Mouse (Mus musculus) intestine, embryonic 16.5 days (tissue): ENCODE data around the gene Nudt6. TPM values are rescaled to one million over a fixed set of nuclear protein-coding genes. Genes with fewer than 3 reads are reported as not detected.

Experiments used
- ATAC-seq: fragments of 200-750 bp; cut with Nextera tagmentation; 2 replicates; pipeline ENCODE4 v1.8.0; 2017; ENCODE audit warnings: moderate TSS enrichment, moderate library complexity
- H3K27ac ChIP-seq: fragments of 300-500 bp; sonication (generic); 2 replicates; pipeline ENCODE4 v1.5.1; 2014; ENCODE audit warnings: mild to moderate bottlenecking, low read length
- H3K27me3 ChIP-seq: fragments of 300-500 bp; sonication (generic); replicated peaks from 2 replicates; pipeline ENCODE4 v1.6.1; 2014; ENCODE audit warnings: low read length, control low read depth, mixed read lengths; ENCODE audit not compliant: control insufficient read depth, insufficient read depth
- H3K36me3 ChIP-seq: fragments of 300-500 bp; sonication (generic); 2 replicates; pipeline ENCODE4 v1.6.1; 2014; ENCODE audit warnings: low read length, control low read depth; ENCODE audit not compliant: control insufficient read depth, insufficient read depth
- H3K4me1 ChIP-seq: fragments of 300-500 bp; sonication (generic); 2 replicates; pipeline ENCODE4 v1.6.1; 2014; ENCODE audit warnings: low read length, control low read depth, mixed read lengths; ENCODE audit not compliant: control insufficient read depth, insufficient read depth
- H3K4me2 ChIP-seq: fragments of 300-500 bp; sonication (generic); 2 replicates; pipeline ENCODE4 v1.6.1; 2014; ENCODE audit warnings: low read depth, low read length, control low read depth
- H3K4me3 ChIP-seq: fragments of 300-500 bp; sonication (generic); 2 replicates; pipeline ENCODE4 v1.5.1; 2014; ENCODE audit warnings: mild to moderate bottlenecking, low read length
- H3K9ac ChIP-seq: fragments of 300-500 bp; sonication (generic); 2 replicates; pipeline ENCODE4 v1.6.1; 2014; ENCODE audit warnings: low read depth, low read length
- H3K9me3 ChIP-seq: fragments of 300-500 bp; sonication (generic); 2 replicates; pipeline ENCODE4 v1.6.1; 2016; ENCODE audit warnings: low read length, control low read depth; ENCODE audit not compliant: control insufficient read depth
- WGBS: fragments of 180-500 bp; shearing (Covaris S2); extraction: QIAGEN DNeasy Blood & Tissue Kit; methylation state at CpG from one replicate; pipeline ENCODE4 v1.1.7; 2014; 5-methylcytosine and 5-hydroxymethylcytosine counted together
- polyA plus RNA-seq: library from polyadenylated mRNA; unstranded; fragments of >200 nt; fragmentation: Nextera tagmentation; extraction: Ambion mirVana; gene quantifications from 2 replicates; pipeline ENCODE4 v1.2.1, GENCODE M21; 2015

The Nudt6 gene
- polyA plus RNA-seq, 1 experiment from 2014 or later, result 10.1 TPM

- ATAC-seq, result no peak
- Histone ChIP-seq H3K36me3 (no peaks in the 10 kb centered on the region), H3K27ac (no peak overlapping the region), H3K4me1 (no peaks in the 10 kb centered on the region), H3K9me3 (no peaks in the 10 kb centered on the region), H3K9ac (no peak overlapping the region), H3K4me2 (no peak overlapping the region), H3K4me3 (no peak overlapping the region), H3K27me3 (no peaks in the 10 kb centered on the region)
- 92% methylated on average over 5 of the region's 5 CpGs for WGBS
Observed at GRCm38 (mm10) chr3:37396930-37397608, 22.9 kb downstream of the Nudt6 start.

- Histone ChIP-seq H3K9me3 (no peaks in the 10 kb centered on the region), H3K4me3 (no peak overlapping the region), H3K27me3 (no peaks in the 10 kb centered on the region), H3K36me3 (no peaks in the 10 kb centered on the region), H3K4me2 (no peak overlapping the region), H3K9ac (no peak overlapping the region), H3K27ac (no peak overlapping the region), H3K4me1 (no peaks in the 10 kb centered on the region)
- 82% methylated on average over 6 of the region's 6 CpGs for WGBS
- ATAC-seq, result no peak
Observed at GRCm38 (mm10) chr3:37387310-37387709, 32.7 kb downstream of the Nudt6 start.

DNA sequence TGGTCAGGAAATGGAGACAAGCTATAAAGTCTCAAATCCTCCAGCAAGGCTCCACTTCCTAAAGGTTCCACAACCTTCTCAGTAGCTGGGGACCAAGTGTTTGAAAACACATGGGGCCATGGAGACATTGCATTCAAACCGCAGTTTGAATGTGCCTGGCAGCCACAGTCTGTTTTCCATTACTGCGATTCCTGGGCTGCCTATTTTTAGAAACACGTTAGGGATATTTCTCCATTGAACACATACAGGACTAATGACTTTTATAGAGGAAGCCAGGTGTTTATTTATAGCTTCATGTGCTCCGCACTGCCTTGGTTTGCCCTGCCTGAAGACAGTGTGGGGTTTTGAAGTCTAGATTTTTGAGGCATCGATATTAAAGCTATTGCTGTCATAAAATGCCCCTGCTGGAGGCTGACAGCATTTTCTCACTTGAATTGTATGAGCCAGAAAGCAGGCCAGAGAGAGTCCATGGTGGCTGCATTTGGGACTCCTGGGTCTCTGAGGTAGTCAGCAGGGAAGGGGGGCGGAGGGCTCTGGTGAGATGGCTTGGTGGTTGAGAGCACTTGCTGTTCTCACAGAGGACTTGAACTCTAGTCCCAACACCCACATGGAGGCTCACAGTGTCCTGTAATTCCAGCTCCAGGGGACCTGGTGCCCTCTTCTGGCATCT, 36.8 kb downstream of the Nudt6 start:
- peaks cover 5% of the 10 kb centered on the region; the same call in 1 of the 2 replicates for H3K4me1 ChIP-seq
- H3K36me3 ChIP-seq, result no peaks in the 10 kb centered on the region
- H3K9me3 ChIP-seq, result no peaks in the 10 kb centered on the region
- ATAC-seq, result no peak
- no peak overlapping the region for H3K9ac ChIP-seq
- H3K27me3 ChIP-seq, result no peaks in the 10 kb centered on the region
- no peak overlapping the region for H3K27ac ChIP-seq
- no peak overlapping the region for H3K4me3 ChIP-seq
- WGBS, result 71% methylated on average over 6 of the region's 6 CpGs
- H3K4me2 ChIP-seq, result no peak overlapping the region

- Histone ChIP-seq H3K4me2 (no peak overlapping the region), H3K4me3 (no peak overlapping the region), H3K27ac (no peak overlapping the region), H3K27me3 (no peaks in the 10 kb centered on the region), H3K36me3 (no peaks in the 10 kb centered on the region), H3K4me1 (peaks cover 5% of the 10 kb centered on the region; the same call in 1 of the 2 replicates), H3K9me3 (no peaks in the 10 kb centered on the region), H3K9ac (no peak overlapping the region)
- 71% methylated on average over 6 of the region's 6 CpGs for WGBS
- no peak for ATAC-seq
Observed at GRCm38 (mm10) chr3:37381457-37381856, 38.6 kb downstream of the Nudt6 start.

DNA sequence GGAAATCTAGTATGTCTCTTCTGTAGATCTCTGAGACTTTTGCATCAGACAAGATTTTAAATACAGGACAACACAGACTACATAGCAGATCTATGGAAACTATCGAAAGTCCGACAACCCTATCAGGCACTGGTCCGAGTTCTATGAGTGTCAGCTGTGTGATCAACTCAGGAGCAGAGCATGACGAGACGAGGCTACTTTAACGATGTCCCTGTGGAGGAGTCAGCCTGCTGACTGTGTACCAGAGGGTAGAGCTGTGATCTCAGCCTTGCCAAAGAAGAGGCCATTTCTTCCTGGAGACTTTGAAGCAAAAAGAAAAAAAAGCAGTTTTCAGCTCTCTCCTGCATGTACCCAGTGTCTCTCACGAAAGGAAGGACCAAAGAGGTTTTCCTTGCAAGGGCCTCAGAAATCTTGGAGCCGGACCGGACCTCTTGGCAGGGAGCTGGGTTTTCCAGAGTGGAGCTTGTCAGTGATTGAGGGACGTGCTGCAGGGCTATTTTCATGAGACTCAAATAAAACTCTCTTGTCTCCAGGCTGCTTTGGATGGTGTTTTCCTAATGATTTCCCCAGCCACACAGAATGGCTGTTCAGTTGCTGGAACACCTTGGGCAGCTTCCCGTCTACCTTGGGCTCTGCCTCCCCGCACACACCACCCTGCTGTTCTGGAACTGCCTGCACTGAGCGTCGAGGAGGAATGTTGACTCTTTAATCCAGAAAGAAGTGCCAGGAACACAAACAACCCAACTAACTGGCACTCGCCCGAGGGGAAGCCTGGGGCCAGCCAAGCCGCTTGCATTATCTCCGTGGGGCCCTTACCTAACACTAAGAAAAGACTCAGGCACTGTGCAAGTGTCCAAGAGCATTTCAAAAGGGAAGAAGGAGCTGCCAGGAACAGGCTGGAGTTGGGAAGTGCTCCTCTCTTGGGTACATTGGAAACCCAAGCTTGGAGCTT, 39.8 kb downstream of the Nudt6 start:
- 57% methylated on average over 18 of the region's 18 CpGs for WGBS
- Histone ChIP-seq H3K27me3 (no peaks in the 10 kb centered on the region), H3K9me3 (no peaks in the 10 kb centered on the region), H3K4me3 (no peak overlapping the region), H3K36me3 (no peaks in the 10 kb centered on the region), H3K27ac (peak overlapping the region; percentile 23), H3K9ac (no peak overlapping the region), H3K4me2 (no peak overlapping the region), H3K4me1 (peaks cover 5% of the 10 kb centered on the region; the same call in 1 of the 2 replicates)
- ATAC-seq, result peak; percentile 42; the same call in 1 of the 2 replicates

GRCm38 (mm10) chr3:37379201-37379600, 40.8 kb downstream of the Nudt6 start:
- Histone ChIP-seq H3K4me3 (no peak overlapping the region), H3K9me3 (no peaks in the 10 kb centered on the region), H3K27ac (no peak overlapping the region), H3K27me3 (no peaks in the 10 kb centered on the region), H3K4me2 (no peak overlapping the region), H3K36me3 (no peaks in the 10 kb centered on the region), H3K9ac (no peak overlapping the region), H3K4me1 (peaks cover 5% of the 10 kb centered on the region; the same call in 1 of the 2 replicates)
- WGBS, result 79% methylated on average over 14 of the region's 14 CpGs
- ATAC-seq, result no peak

DNA sequence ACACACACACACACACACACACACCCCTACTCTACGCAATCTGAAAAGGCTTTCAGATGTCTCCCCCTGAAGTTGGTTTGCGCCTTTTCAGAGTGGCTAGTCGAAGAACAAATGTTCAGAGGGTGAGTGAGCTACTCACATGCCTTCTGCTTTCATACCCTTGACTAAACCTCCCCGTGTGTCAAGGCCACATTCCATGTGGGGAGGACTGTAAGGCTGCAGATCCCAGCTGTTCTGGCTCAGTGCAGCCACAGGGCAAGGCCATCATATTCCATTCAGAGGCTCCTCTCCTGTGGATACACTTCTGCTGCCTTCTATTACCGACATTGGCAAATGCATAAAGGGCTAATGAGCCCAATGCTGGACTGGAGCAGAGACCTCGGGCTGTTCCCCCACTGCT, 41.6 kb downstream of the Nudt6 start:
- H3K4me2 ChIP-seq, result no peak overlapping the region
- ATAC-seq, result no peak; the same call in 1 of the 2 replicates
- no peak overlapping the region for H3K27ac ChIP-seq
- 68% methylated on average over 6 of the region's 6 CpGs for WGBS
- no peaks in the 10 kb centered on the region for H3K27me3 ChIP-seq
- no peaks in the 10 kb centered on the region for H3K9me3 ChIP-seq
- H3K36me3 ChIP-seq, result no peaks in the 10 kb centered on the region
- H3K4me1 ChIP-seq, result peaks cover 5% of the 10 kb centered on the region; the same call in 1 of the 2 replicates
- H3K9ac ChIP-seq, result no peak overlapping the region
- H3K4me3 ChIP-seq, result no peak overlapping the region

DNA sequence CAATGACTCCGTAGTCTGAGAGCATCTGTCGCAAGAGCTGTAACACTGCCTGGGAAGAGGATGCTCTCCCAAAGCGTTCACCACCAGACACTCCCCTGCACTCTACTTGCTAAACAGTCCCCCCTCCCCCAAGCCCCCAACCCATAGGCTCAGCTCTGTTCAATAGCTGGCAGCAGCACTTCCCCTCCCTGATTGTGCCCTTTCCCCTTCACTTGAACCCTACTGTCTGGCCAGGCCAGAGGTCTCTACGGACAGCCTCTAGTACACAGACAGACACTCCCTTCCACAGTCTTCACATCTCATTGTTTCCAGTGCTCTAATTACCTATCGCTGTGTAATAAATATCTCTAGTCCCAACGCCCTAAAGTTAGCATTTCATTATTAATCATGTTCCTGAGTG, 42.1 kb downstream of the Nudt6 start:
- no peak for ATAC-seq
- H3K9me3 ChIP-seq, result no peaks in the 10 kb centered on the region

DNA sequence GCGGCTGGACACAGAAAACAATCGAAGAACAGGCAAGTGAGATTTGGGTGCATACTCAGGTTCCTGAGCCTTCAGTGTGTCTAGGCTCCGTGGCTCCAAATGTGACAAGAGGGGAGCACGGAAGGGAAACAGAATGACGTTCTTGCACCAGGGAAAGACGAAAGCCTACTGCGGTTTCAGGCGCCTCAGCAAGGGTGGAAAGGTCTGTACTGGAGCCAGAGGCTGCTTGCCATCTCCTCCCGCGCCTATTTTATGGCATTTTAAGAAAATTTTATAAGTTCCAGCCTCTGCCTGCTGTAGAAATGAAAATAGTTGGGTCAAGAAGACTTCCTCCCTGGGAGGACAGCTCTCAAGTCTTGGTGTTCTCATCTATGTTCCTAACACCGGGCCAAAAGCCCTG, 46.3 kb downstream of the Nudt6 start:
- Histone ChIP-seq H3K9me3 (no peaks in the 10 kb centered on the region), H3K27ac (no peak overlapping the region), H3K4me3 (no peak overlapping the region), H3K36me3 (no peaks in the 10 kb centered on the region), H3K4me2 (no peak overlapping the region), H3K4me1 (no peaks in the 10 kb centered on the region), H3K9ac (no peak overlapping the region), H3K27me3 (no peaks in the 10 kb centered on the region)
- 86% methylated on average over 11 of the region's 11 CpGs for WGBS
- no peak for ATAC-seq

More for the DNA sequence above, 42.1 kb downstream of the Nudt6 start:
- H3K4me2 ChIP-seq, result no peak overlapping the region
- no peaks in the 10 kb centered on the region for H3K36me3 ChIP-seq
- H3K27me3 ChIP-seq, result no peaks in the 10 kb centered on the region
- no peak overlapping the region for H3K4me3 ChIP-seq
- H3K4me1 ChIP-seq, result peaks cover 5% of the 10 kb centered on the region; the same call in 1 of the 2 replicates
- H3K9ac ChIP-seq, result no peak overlapping the region
- no peak overlapping the region for H3K27ac ChIP-seq
- WGBS, result 64% methylated on average over 6 of the region's 6 CpGs
